Mouse (Mus musculus): Measurements from ENCODE around the gene Il22ra2. TPM values are rescaled to one million over a fixed set of nuclear protein-coding genes. Genes with fewer than 3 reads are reported as not detected.

The Il22ra2 gene
- total and polyA plus RNA-seq, 2 experiments from 2014 or later: not detected

GRCm38 (mm10) chr10:19611616-19612015 lies 10.2 kb upstream of the Il22ra2 start:
- Histone ChIP-seq H3K4me1 (ENCODE audit: insufficient read depth, low read length) (no peaks in the 10 kb centered on the region), H3K27me3 (ENCODE audit: insufficient read depth, low read length) (no peaks in the 10 kb centered on the region), H3K4me2 (ENCODE audit: low read depth, low read length, poor library complexity, severe bottlenecking) (no peak overlapping the region), H3K27ac (ENCODE audit: low read depth, low read length) (no peak overlapping the region), H3K9ac (replicated peaks; ENCODE audit: low read length, poor library complexity, severe bottlenecking) (no peak overlapping the region), H3K9me3 (ENCODE audit: low read length) (no peaks in the 10 kb centered on the region), H3K4me3 (ENCODE audit: low read depth, low read length) (no peak overlapping the region), H3K36me3 (ENCODE audit: insufficient read depth, low read length) (peaks cover 10% of the 10 kb centered on the region; the same call in 1 of the 2 replicates)
- no peak for ATAC-seq (ENCODE audit: low FRiP score)
- TF ChIP-seq CTCF (IDR thresholded peaks at IDR 0.05): no peak
- DNase-seq (ENCODE audit: low spot score): no peak
- 60% methylated on average over 2 of the region's 2 CpGs for WGBS

GRCm38 (mm10) chr10:19613111-19613753 lies 8.6 kb upstream of the Il22ra2 start:
- no peaks in the 10 kb centered on the region for H3K4me1 ChIP-seq (ENCODE audit: insufficient read depth, low read length)
- H3K9ac ChIP-seq (replicated peaks; ENCODE audit: low read length, poor library complexity, severe bottlenecking): no peak overlapping the region
- H3K4me3 ChIP-seq (ENCODE audit: low read depth, low read length): no peak overlapping the region
- no peaks in the 10 kb centered on the region for H3K9me3 ChIP-seq (ENCODE audit: low read length)
- H3K36me3 ChIP-seq (ENCODE audit: insufficient read depth, low read length): 0 out of 2 replicates have a peak, but pooled peaks cover 3% of the 10 kb centered on the region
- 59% methylated on average over 7 of the region's 7 CpGs for WGBS
- no peak overlapping the region for H3K27ac ChIP-seq (ENCODE audit: low read depth, low read length)
- ATAC-seq (ENCODE audit: low FRiP score): no peak
- H3K4me2 ChIP-seq (ENCODE audit: low read depth, low read length, poor library complexity, severe bottlenecking): no peak overlapping the region
- no peak for TF ChIP-seq CTCF (IDR thresholded peaks at IDR 0.05)
- H3K27me3 ChIP-seq (ENCODE audit: insufficient read depth, low read length): no peaks in the 10 kb centered on the region
- no peak for DNase-seq (ENCODE audit: low spot score)

- Histone ChIP-seq H3K36me3 (ENCODE audit: insufficient read depth, low read length) (no peaks in the 10 kb centered on the region), H3K9me3 (ENCODE audit: low read length) (no peaks in the 10 kb centered on the region), H3K27me3 (ENCODE audit: insufficient read depth, low read length) (no peaks in the 10 kb centered on the region), H3K4me2 (ENCODE audit: low read depth, low read length, poor library complexity, severe bottlenecking) (no peak overlapping the region), H3K4me3 (ENCODE audit: low read depth, low read length) (no peak overlapping the region), H3K27ac (ENCODE audit: low read depth, low read length) (no peak overlapping the region), H3K9ac (replicated peaks; ENCODE audit: low read length, poor library complexity, severe bottlenecking) (no peak overlapping the region), H3K4me1 (ENCODE audit: insufficient read depth, low read length) (no peaks in the 10 kb centered on the region)
- TF ChIP-seq CTCF (IDR thresholded peaks at IDR 0.05): no peak
- 62% methylated on average over 5 of the region's 5 CpGs for WGBS
- ATAC-seq (ENCODE audit: low FRiP score) (no peak), DNase-seq (ENCODE audit: low spot score) (no peak)
These were observed 2.1 kb upstream of the Il22ra2 start for GRCm38 (mm10) chr10:19619736-19620135.

GRCm38 (mm10) chr10:19624617-19625016 lies 2.8 kb downstream of the Il22ra2 start:
- Histone ChIP-seq H3K27ac (ENCODE audit: low read depth, low read length) (no peak overlapping the region), H3K27me3 (ENCODE audit: insufficient read depth, low read length) (no peaks in the 10 kb centered on the region), H3K36me3 (ENCODE audit: insufficient read depth, low read length) (no peaks in the 10 kb centered on the region), H3K4me3 (ENCODE audit: low read depth, low read length) (no peak overlapping the region), H3K9me3 (ENCODE audit: low read length) (no peaks in the 10 kb centered on the region), H3K9ac (replicated peaks; ENCODE audit: low read length, poor library complexity, severe bottlenecking) (no peak overlapping the region), H3K4me1 (ENCODE audit: insufficient read depth, low read length) (no peaks in the 10 kb centered on the region), H3K4me2 (ENCODE audit: low read depth, low read length, poor library complexity, severe bottlenecking) (no peak overlapping the region)
- WGBS: 93% methylated on average over 1 of the region's 1 CpGs
- ATAC-seq (ENCODE audit: low FRiP score) (no peak), DNase-seq (ENCODE audit: low spot score) (no peak)
- no peak for TF ChIP-seq CTCF (IDR thresholded peaks at IDR 0.05)

GRCm38 (mm10) chr10:19627342-19627741 lies 5.5 kb downstream of the Il22ra2 start:
- no peak for TF ChIP-seq CTCF (IDR thresholded peaks at IDR 0.05)
- Histone ChIP-seq H3K36me3 (ENCODE audit: insufficient read depth, low read length) (no peaks in the 10 kb centered on the region), H3K27me3 (ENCODE audit: insufficient read depth, low read length) (no peaks in the 10 kb centered on the region), H3K4me3 (ENCODE audit: low read depth, low read length) (no peak overlapping the region), H3K9me3 (ENCODE audit: low read length) (no peaks in the 10 kb centered on the region), H3K9ac (replicated peaks; ENCODE audit: low read length, poor library complexity, severe bottlenecking) (no peak overlapping the region), H3K4me1 (ENCODE audit: insufficient read depth, low read length) (no peaks in the 10 kb centered on the region), H3K4me2 (ENCODE audit: low read depth, low read length, poor library complexity, severe bottlenecking) (no peak overlapping the region), H3K27ac (ENCODE audit: low read depth, low read length) (no peak overlapping the region)
- ATAC-seq (ENCODE audit: low FRiP score): no peak
- no peak for DNase-seq (ENCODE audit: low spot score)
- WGBS: 95% methylated on average over 2 of the region's 2 CpGs

- no peaks in the 10 kb centered on the region for H3K27me3 ChIP-seq (ENCODE audit: insufficient read depth, low read length)
- H3K4me3 ChIP-seq (ENCODE audit: low read depth, low read length): no peak overlapping the region
- TF ChIP-seq CTCF (IDR thresholded peaks at IDR 0.05): no peak
- H3K9ac ChIP-seq (replicated peaks; ENCODE audit: low read length, poor library complexity, severe bottlenecking): no peak overlapping the region
- WGBS: 88% methylated on average over 4 of the region's 4 CpGs
- DNase-seq (ENCODE audit: low spot score) (no peak), ATAC-seq (ENCODE audit: low FRiP score) (no peak)
- no peak overlapping the region for H3K4me2 ChIP-seq (ENCODE audit: low read depth, low read length, poor library complexity, severe bottlenecking)
- H3K36me3 ChIP-seq (ENCODE audit: insufficient read depth, low read length): no peaks in the 10 kb centered on the region
- no peaks in the 10 kb centered on the region for H3K9me3 ChIP-seq (ENCODE audit: low read length)
- no peaks in the 10 kb centered on the region for H3K4me1 ChIP-seq (ENCODE audit: insufficient read depth, low read length)
- H3K27ac ChIP-seq (ENCODE audit: low read depth, low read length): no peak overlapping the region
These were observed 6.0 kb downstream of the Il22ra2 start for GRCm38 (mm10) chr10:19627748-19628147.

Data from midbrain, postnatal 0 days (tissue).